In genomic region chr17:34576577-34576976, GRCm38 (mm10) we compare ENCODE assay signal across 18 mouse cellular contexts.
"Had no signal": no experiment of that assay in that cellular context is flagged by ENCODE, and none has a peak within 500 bp of the region (broad histone marks: within the 10 kb centered on the region; RNA-seq: fewer than 3 reads in every experiment).

No protein-coding gene starts in this region.

- H3K9me3 ChIP-seq: liver, embryonic 12.5 days; liver, embryonic 15.5 days; midbrain, embryonic 12.5 days; midbrain, embryonic 15.5 days; neural tube, embryonic 12.5 days; neural tube, embryonic 15.5 days had no signal

- DNase-seq: kidney, adult 11 months; kidney, adult 8-10 months; kidney, postnatal 10 days; kidney, postnatal 36 days; liver; lung, adult 18-20 months; right cerebral cortex, adult 18-20 months; right cerebral cortex, postnatal 14 days; thymus, adult 2 months; thymus, postnatal 14 days had no signal

- H3K27me3 ChIP-seq: kidney, embryonic 15.5 days; liver, embryonic 15.5 days; midbrain, embryonic 12.5 days; midbrain, embryonic 15.5 days; neural tube, embryonic 12.5 days; neural tube, embryonic 15.5 days had no signal

- H3K4me3 ChIP-seq: kidney, embryonic 15.5 days; liver, embryonic 12.5 days; liver, embryonic 15.5 days; midbrain, embryonic 12.5 days; midbrain, embryonic 15.5 days; neural tube, embryonic 12.5 days; neural tube, embryonic 15.5 days had no signal

- H3K9ac ChIP-seq: kidney, embryonic 15.5 days; liver, embryonic 12.5 days; liver, embryonic 15.5 days; midbrain, embryonic 12.5 days; midbrain, embryonic 15.5 days; neural tube, embryonic 12.5 days; neural tube, embryonic 15.5 days had no signal

- H3K4me2 ChIP-seq: kidney, embryonic 15.5 days; liver, embryonic 12.5 days; liver, embryonic 15.5 days; midbrain, embryonic 12.5 days; midbrain, embryonic 15.5 days; neural tube, embryonic 12.5 days; neural tube, embryonic 15.5 days had no signal

- H3K36me3 ChIP-seq: kidney, embryonic 15.5 days; liver, embryonic 12.5 days; liver, embryonic 15.5 days; midbrain, embryonic 12.5 days; midbrain, embryonic 15.5 days; neural tube, embryonic 12.5 days; neural tube, embryonic 15.5 days had no signal

- ATAC-seq: liver, embryonic 12.5 days; midbrain, embryonic 15.5 days had no signal

- H3K4me1 ChIP-seq: kidney, embryonic 15.5 days; liver, embryonic 12.5 days; liver, embryonic 15.5 days; midbrain, embryonic 12.5 days; midbrain, embryonic 15.5 days; neural tube, embryonic 15.5 days had no signal

- H3K27ac ChIP-seq: kidney, embryonic 15.5 days; liver, embryonic 12.5 days; liver, embryonic 15.5 days; macrophage; midbrain, embryonic 12.5 days; midbrain, embryonic 15.5 days; neural tube, embryonic 12.5 days; neural tube, embryonic 15.5 days had no signal
